Mouse (Mus musculus): ENCODE measurements around the gene Gm14419.
"Not testable (repeated sequence)": the region's sequence is repeated elsewhere in the genome, so short reads cannot be mapped to it uniquely, and the experiment has no call there.

Gene Gm14419

DNA sequence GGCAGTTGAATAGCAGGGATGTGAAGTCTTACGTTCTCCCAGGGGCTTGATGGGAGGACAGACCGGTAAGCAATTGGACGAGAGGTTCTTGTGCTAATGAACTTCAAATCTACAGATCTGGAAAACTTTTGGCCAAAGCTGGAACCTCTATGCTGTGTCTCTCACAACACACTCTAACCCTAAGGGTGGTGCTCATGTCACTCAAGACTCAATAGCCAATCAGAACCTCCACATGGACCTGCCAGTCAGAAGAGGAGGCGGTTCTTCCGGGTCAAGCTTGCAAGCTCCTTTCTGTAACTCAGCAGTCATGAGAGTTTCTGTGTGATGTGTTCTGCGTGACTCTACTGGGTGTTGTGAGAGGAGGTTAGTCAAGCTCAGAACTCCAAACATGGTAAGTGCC lies at the start of gene Gm14419:
Gm14419 (plus strand) TSS at position 301 of the 400 bp plus-strand sequence.
- not testable (repeated sequence) for DNase-seq (ENCODE audit: low spot score)
